Mouse (Mus musculus) stomach, postnatal 0 days (tissue): Measurements from ENCODE around the gene Gmnn.

Source experiments
- CTCF ChIP-seq: IDR thresholded peaks from 2 replicates; pipeline ENCODE4 v1.5.1; 2016; ENCODE audit warnings: antibody characterized with exemption, low read depth, mild to moderate bottlenecking, moderate library complexity
- EP300 ChIP-seq: optimal IDR thresholded peaks from 2 replicates; pipeline ENCODE3; 2016; ENCODE audit warnings: antibody characterized with exemption

GRCm38 (mm10) chr13:24802131-24802691 lies 40.5 kb upstream of the Gmnn start:
- no peak for TF ChIP-seq EP300
- no peak for TF ChIP-seq CTCF
